Mouse (Mus musculus): ENCODE measurements around the gene Znfx1.

GRCm38 (mm10) chr2:167071266-167071640 lies 8.4 kb upstream of the Znfx1 start:
- TF ChIP-seq EP300 (optimal IDR thresholded peaks at IDR 0.05) (no peak), CTCF (IDR thresholded peaks at IDR 0.05; ENCODE audit: low read depth) (no peak)

Data from stomach, postnatal 0 days (tissue).